15 mouse cellular contexts compared by ENCODE assay signal in genomic region chr16:30683986-30684385, GRCm38 (mm10).
DNase-seq lines count a peak whose midpoint lies in the region; ATAC-seq lines count a peak whose summit lies in the region.
"Had no signal": no experiment of that assay in that cellular context is flagged by ENCODE, and none has a peak within 500 bp of the region (broad histone marks: within the 10 kb centered on the region; RNA-seq: fewer than 3 reads in every experiment).

No protein-coding gene starts in this region.

- peak; percentile 66; the same call in 1 of the 2 replicates for ATAC-seq in forebrain, embryonic 15.5 days (replicated peaks)
- no peak for ATAC-seq in forebrain, embryonic 12.5 days (ENCODE audit: low FRiP score)
- ATAC-seq in activated CD4-positive, CD25-positive, alpha-beta regulatory T cell, adult 4 months = no peak
- ATAC-seq: CD4-positive, CD25-positive, alpha-beta regulatory T cell, adult 4 months; intestine, embryonic 15.5 days had no signal

- no peaks in the 10 kb centered on the region for H3K9me3 ChIP-seq in forebrain, embryonic 15.5 days
- no peaks in the 10 kb centered on the region for H3K9me3 ChIP-seq in forebrain, embryonic 12.5 days
- H3K9me3 ChIP-seq: intestine, embryonic 15.5 days; stomach, embryonic 15.5 days had no signal

- no peak overlapping the region for H3K4me2 ChIP-seq in forebrain, embryonic 15.5 days (replicated peaks)
- H3K4me2 ChIP-seq in forebrain, embryonic 12.5 days = no peak overlapping the region
- H3K4me2 ChIP-seq: heart, embryonic 13.5 days; intestine, embryonic 15.5 days; stomach, embryonic 15.5 days had no signal

- no peak overlapping the region for H3K4me3 ChIP-seq in forebrain, embryonic 15.5 days
- no peak overlapping the region for H3K4me3 ChIP-seq in forebrain, embryonic 12.5 days (replicated peaks)
- H3K4me3 ChIP-seq: heart, embryonic 13.5 days; intestine, embryonic 15.5 days; stomach, embryonic 15.5 days had no signal

- DNase-seq in ovary, postnatal 14 days (ENCODE audit: low spot score) = peak; percentile 11
- no peak for DNase-seq in ovary, adult 18-20 months (ENCODE audit: low spot score)
- DNase-seq in layer of hippocampus, adult 9-10 months (ENCODE audit: low spot score) = peak; percentile 31
- peak; percentile 32 for DNase-seq in skeletal muscle tissue, adult 2 months (ENCODE audit: low read depth, low spot score)
- DNase-seq in thymus, postnatal 0 days (ENCODE audit: low spot score) = no peak
- DNase-seq: cerebellum, adult 8-10 months; midbrain, embryonic 14.5 days had no signal

- WGBS in forebrain, embryonic 15.5 days = 81% methylated on average over 3 of the region's 3 CpGs
- WGBS in forebrain, embryonic 12.5 days = 94% methylated on average over 3 of the region's 3 CpGs

- no peaks in the 10 kb centered on the region for H3K27me3 ChIP-seq in forebrain, embryonic 15.5 days
- no peaks in the 10 kb centered on the region for H3K27me3 ChIP-seq in forebrain, embryonic 12.5 days
- H3K27me3 ChIP-seq: heart, embryonic 13.5 days; intestine, embryonic 15.5 days; stomach, embryonic 15.5 days had no signal

- no peaks in the 10 kb centered on the region for H3K4me1 ChIP-seq in forebrain, embryonic 15.5 days
- no peaks in the 10 kb centered on the region for H3K4me1 ChIP-seq in forebrain, embryonic 12.5 days
- H3K4me1 ChIP-seq: heart, embryonic 13.5 days; intestine, embryonic 15.5 days; stomach, embryonic 15.5 days had no signal

- no peaks in the 10 kb centered on the region for H3K36me3 ChIP-seq in forebrain, embryonic 15.5 days
- no peaks in the 10 kb centered on the region for H3K36me3 ChIP-seq in forebrain, embryonic 12.5 days (replicated peaks)
- H3K36me3 ChIP-seq: heart, embryonic 13.5 days; intestine, embryonic 15.5 days; stomach, embryonic 15.5 days had no signal

- no peak overlapping the region for H3K27ac ChIP-seq in forebrain, embryonic 15.5 days (replicated peaks)
- H3K27ac ChIP-seq in forebrain, embryonic 12.5 days = no peak overlapping the region
- H3K27ac ChIP-seq: heart, embryonic 13.5 days; intestine, embryonic 15.5 days; liver, embryonic 14.5 days; stomach, embryonic 15.5 days had no signal

- H3K9ac ChIP-seq in forebrain, embryonic 15.5 days (replicated peaks) = no peak overlapping the region
- no peak overlapping the region for H3K9ac ChIP-seq in forebrain, embryonic 12.5 days
- H3K9ac ChIP-seq: heart, embryonic 13.5 days; intestine, embryonic 15.5 days; liver, embryonic 14.5 days; stomach, embryonic 15.5 days had no signal

Comparison
In these comparisons a context has a peak if more than half of its experiments do, and no peak if none do; other contexts are left out.
1. DNase-seq: peak in ovary, postnatal 14 days (single experiment), layer of hippocampus, adult 9-10 months (single experiment) and skeletal muscle tissue, adult 2 months (single experiment); none in ovary, adult 18-20 months (single experiment) and thymus, postnatal 0 days (single experiment).